Mouse (Mus musculus): ENCODE data around the gene Rab7b. TPM values are rescaled to one million over a fixed set of nuclear protein-coding genes. Genes with fewer than 3 reads are reported as not detected.

Rab7b gene
- 0.68 and 1.1 TPM in 2 replicates for polyA plus RNA-seq (2016; fragmentation: Nextera tagmentation; extraction: Ambion mirVana)

- H3K9me3 ChIP-seq = no peaks in the 10 kb centered on the region
- H3K4me3 ChIP-seq = no peak within 1 kb of the TSS
- 0 out of 2 replicates have a peak, but pooled peaks cover 5% of the 10 kb centered on the region for H3K4me1 ChIP-seq (replicated peaks)
- WGBS = 64% methylated on average over 8 of the region's 8 CpGs
- no peak for DNase-seq (ENCODE audit: low spot score)
- H3K36me3 ChIP-seq = no peaks in the 10 kb centered on the region
- H3K27me3 ChIP-seq (ENCODE audit: insufficient read depth, poor library complexity, severe bottlenecking) = no peaks in the 10 kb centered on the region
- no peak within 1 kb of the TSS for H3K27ac ChIP-seq
Measured at GRCm38 (mm10) chr1:131688475-131688874, at the start of gene Rab7b. Rab7b (plus strand) TSS chr1:131688695.

- Histone ChIP-seq H3K9me3 (no peaks in the 10 kb centered on the region), H3K27me3 (ENCODE audit: insufficient read depth, poor library complexity, severe bottlenecking) (no peaks in the 10 kb centered on the region), H3K36me3 (no peaks in the 10 kb centered on the region), H3K4me3 (no peak overlapping the region), H3K27ac (no peak overlapping the region), H3K4me1 (replicated peaks) (no peaks in the 10 kb centered on the region)
- WGBS = 91% methylated on average over 4 of the region's 4 CpGs
- DNase-seq (ENCODE audit: low spot score) = no peak
Measured at GRCm38 (mm10) chr1:131640062-131640461, 48.4 kb upstream of the Rab7b start.

GRCm38 (mm10) chr1:131641565-131641964 is 46.9 kb upstream of the Rab7b start:
- WGBS = 94% methylated on average over 13 of the region's 13 CpGs
- H3K27ac ChIP-seq = no peak overlapping the region
- DNase-seq (ENCODE audit: low spot score) = no peak
- no peaks in the 10 kb centered on the region for H3K27me3 ChIP-seq (ENCODE audit: insufficient read depth, poor library complexity, severe bottlenecking)
- no peaks in the 10 kb centered on the region for H3K4me1 ChIP-seq (replicated peaks)
- no peaks in the 10 kb centered on the region for H3K9me3 ChIP-seq
- H3K4me3 ChIP-seq = no peak overlapping the region
- H3K36me3 ChIP-seq = no peaks in the 10 kb centered on the region

- no peaks in the 10 kb centered on the region for H3K27me3 ChIP-seq (ENCODE audit: insufficient read depth, poor library complexity, severe bottlenecking)
- 97% methylated on average over 2 of the region's 2 CpGs for WGBS
- no peak for DNase-seq (ENCODE audit: low spot score)
- no peaks in the 10 kb centered on the region for H3K36me3 ChIP-seq
- H3K4me3 ChIP-seq = no peak overlapping the region
- H3K4me1 ChIP-seq (replicated peaks) = no peaks in the 10 kb centered on the region
- no peaks in the 10 kb centered on the region for H3K9me3 ChIP-seq
- H3K27ac ChIP-seq = no peak overlapping the region
Measured at GRCm38 (mm10) chr1:131642251-131642650, 46.2 kb upstream of the Rab7b start.

- 79% methylated on average over 12 of the region's 12 CpGs for WGBS
- H3K27me3 ChIP-seq (ENCODE audit: insufficient read depth, poor library complexity, severe bottlenecking) = no peaks in the 10 kb centered on the region
- no peak overlapping the region for H3K4me3 ChIP-seq
- no peaks in the 10 kb centered on the region for H3K36me3 ChIP-seq
- peaks cover 7% of the 10 kb centered on the region; the same call in 1 of the 2 replicates for H3K4me1 ChIP-seq (replicated peaks)
- DNase-seq (ENCODE audit: low spot score) = no peak
- no peaks in the 10 kb centered on the region for H3K9me3 ChIP-seq
- H3K27ac ChIP-seq = no peak overlapping the region
Measured at GRCm38 (mm10) chr1:131652670-131653443, 35.6 kb upstream of the Rab7b start.

- Histone ChIP-seq H3K27ac (no peak overlapping the region), H3K9me3 (no peaks in the 10 kb centered on the region), H3K4me3 (no peak overlapping the region), H3K27me3 (ENCODE audit: insufficient read depth, poor library complexity, severe bottlenecking) (no peaks in the 10 kb centered on the region), H3K4me1 (replicated peaks) (peaks cover 7% of the 10 kb centered on the region; the same call in 1 of the 2 replicates), H3K36me3 (no peaks in the 10 kb centered on the region)
- DNase-seq (ENCODE audit: low spot score) = no peak
- WGBS = 88% methylated on average over 6 of the region's 6 CpGs
Measured at GRCm38 (mm10) chr1:131655601-131656000, 32.9 kb upstream of the Rab7b start.

- no peaks in the 10 kb centered on the region for H3K27me3 ChIP-seq (ENCODE audit: insufficient read depth, poor library complexity, severe bottlenecking)
- H3K27ac ChIP-seq = peak overlapping the region; percentile 82
- peaks cover 7% of the 10 kb centered on the region; the same call in 1 of the 2 replicates for H3K4me1 ChIP-seq (replicated peaks)
- peak overlapping the region; percentile 38 for H3K4me3 ChIP-seq
- H3K9me3 ChIP-seq = no peaks in the 10 kb centered on the region
- under 1% methylated on average over 11 of the region's 11 CpGs for WGBS
- peak; percentile 91 for DNase-seq (ENCODE audit: low spot score)
- no peaks in the 10 kb centered on the region for H3K36me3 ChIP-seq
Measured at GRCm38 (mm10) chr1:131657945-131658354, 30.5 kb upstream of the Rab7b start.

GRCm38 (mm10) chr1:131659512-131660085 is 28.9 kb upstream of the Rab7b start:
- no peak overlapping the region for H3K27ac ChIP-seq
- no peak for DNase-seq (ENCODE audit: low spot score)
- no peak overlapping the region for H3K4me3 ChIP-seq
- H3K27me3 ChIP-seq (ENCODE audit: insufficient read depth, poor library complexity, severe bottlenecking) = no peaks in the 10 kb centered on the region
- H3K4me1 ChIP-seq (replicated peaks) = peaks cover 7% of the 10 kb centered on the region; the same call in 1 of the 2 replicates
- no peaks in the 10 kb centered on the region for H3K9me3 ChIP-seq
- H3K36me3 ChIP-seq = no peaks in the 10 kb centered on the region
- 74% methylated on average over 5 of the region's 5 CpGs for WGBS

- Histone ChIP-seq H3K27me3 (ENCODE audit: insufficient read depth, poor library complexity, severe bottlenecking) (no peaks in the 10 kb centered on the region), H3K4me3 (no peak overlapping the region), H3K4me1 (replicated peaks) (peaks cover 7% of the 10 kb centered on the region; the same call in 1 of the 2 replicates), H3K27ac (no peak overlapping the region), H3K9me3 (no peaks in the 10 kb centered on the region), H3K36me3 (no peaks in the 10 kb centered on the region)
- whole genome bisulfite sequencing = 89% methylated on average over 2 of the region's 2 CpGs
- DNase-seq (ENCODE audit: low spot score) = no peak
Measured at GRCm38 (mm10) chr1:131660266-131660665, 28.2 kb upstream of the Rab7b start.

GRCm38 (mm10) chr1:131660716-131661472 is 27.6 kb upstream of the Rab7b start:
- Histone ChIP-seq H3K4me3 (no peak overlapping the region), H3K27ac (no peak overlapping the region), H3K4me1 (replicated peaks) (peaks cover 7% of the 10 kb centered on the region; the same call in 1 of the 2 replicates), H3K36me3 (no peaks in the 10 kb centered on the region), H3K9me3 (no peaks in the 10 kb centered on the region), H3K27me3 (ENCODE audit: insufficient read depth, poor library complexity, severe bottlenecking) (no peaks in the 10 kb centered on the region)
- DNase-seq (ENCODE audit: low spot score) = no peak
- WGBS = 83% methylated on average over 7 of the region's 7 CpGs

- no peak for DNase-seq (ENCODE audit: low spot score)
- peaks cover 7% of the 10 kb centered on the region; the same call in 1 of the 2 replicates for H3K4me1 ChIP-seq (replicated peaks)
- no peaks in the 10 kb centered on the region for H3K36me3 ChIP-seq
- no peak overlapping the region for H3K4me3 ChIP-seq
- H3K9me3 ChIP-seq = no peaks in the 10 kb centered on the region
- H3K27me3 ChIP-seq (ENCODE audit: insufficient read depth, poor library complexity, severe bottlenecking) = no peaks in the 10 kb centered on the region
- H3K27ac ChIP-seq = no peak overlapping the region
- WGBS = 77% methylated on average over 3 of the region's 3 CpGs
Measured at GRCm38 (mm10) chr1:131661749-131662148, 26.7 kb upstream of the Rab7b start.

GRCm38 (mm10) chr1:131663286-131663995 is 25.1 kb upstream of the Rab7b start:
- no peaks in the 10 kb centered on the region for H3K4me1 ChIP-seq (replicated peaks)
- H3K27ac ChIP-seq = no peak overlapping the region
- no peak overlapping the region for H3K4me3 ChIP-seq
- no peaks in the 10 kb centered on the region for H3K36me3 ChIP-seq
- no peak for DNase-seq (ENCODE audit: low spot score)
- 88% methylated on average over 9 of the region's 9 CpGs for WGBS
- H3K27me3 ChIP-seq (ENCODE audit: insufficient read depth, poor library complexity, severe bottlenecking) = no peaks in the 10 kb centered on the region
- H3K9me3 ChIP-seq = no peaks in the 10 kb centered on the region

All from hindbrain, embryonic 10.5 days (tissue).